Mouse (Mus musculus) heart, postnatal 0 days (tissue): Measurements from ENCODE around the gene Rhox4e. TPM values are rescaled to one million over a fixed set of nuclear protein-coding genes. Genes with fewer than 3 reads are reported as not detected.

Source experiments
- polyA plus RNA-seq: library from polyadenylated mRNA; unstranded; fragments of >200 nt; fragmentation: Nextera tagmentation; extraction: Ambion mirVana; gene quantifications from 2 replicates; pipeline ENCODE4 v1.2.1, GENCODE M21; 2015
- total RNA-seq: library from RNA; depleted of rRNA; stranded (reverse); fragments of >200 nt; gene quantifications from 2 replicates; pipeline ENCODE4 v1.2.3, GENCODE M21; 2014; ENCODE audit warnings: low replicate concordance; rRNA removed

The Rhox4e gene
- total and polyA plus RNA-seq, 2 experiments from 2014 or later: not detected

Other genes starting within 250 kb of the Rhox4e start
- gene Rhox3a2, start 177.4 kb upstream of the Rhox4e start, total RNA-seq: not detected in 2 replicates
- gene Rhox3a2, start 177.4 kb upstream of the Rhox4e start, polyA plus RNA-seq: not detected in 2 replicates
- not detected in 2 replicates for gene Rhox4a2, start 166.6 kb upstream of the Rhox4e start, total RNA-seq
- gene Rhox4a2, start 166.6 kb upstream of the Rhox4e start, polyA plus RNA-seq: 0.22 TPM in 2 replicates
- not detected in 2 replicates for gene Rhox2b, start 145.3 kb upstream of the Rhox4e start, total RNA-seq
- not detected in 2 replicates for gene Rhox2b, start 145.3 kb upstream of the Rhox4e start, polyA plus RNA-seq
- gene Rhox4b, start 124.9 kb upstream of the Rhox4e start, total RNA-seq: not detected in 2 replicates
- not detected in 2 replicates for gene Rhox4b, start 124.9 kb upstream of the Rhox4e start, polyA plus RNA-seq
- gene Rhox2c, start 103.7 kb upstream of the Rhox4e start, total RNA-seq: not detected in 2 replicates
- not detected in 2 replicates for gene Rhox2c, start 103.7 kb upstream of the Rhox4e start, polyA plus RNA-seq
- gene Rhox3c, start 98.8 kb upstream of the Rhox4e start, total RNA-seq: not detected in 2 replicates
- gene Rhox3c, start 98.8 kb upstream of the Rhox4e start, polyA plus RNA-seq: 0.11 TPM in 1 of 2 replicates, not detected in the other
- gene Rhox4c, start 77.1 kb upstream of the Rhox4e start, total RNA-seq: not detected in 2 replicates
- gene Rhox4c, start 77.1 kb upstream of the Rhox4e start, polyA plus RNA-seq: not detected in 2 replicates
- not detected in 2 replicates for gene Rhox2d, start 64.0 kb upstream of the Rhox4e start, total RNA-seq
- gene Rhox2d, start 64.0 kb upstream of the Rhox4e start, polyA plus RNA-seq: not detected in 2 replicates
- not detected in 2 replicates for gene Rhox4d, start 43.1 kb upstream of the Rhox4e start, total RNA-seq
- gene Rhox4d, start 43.1 kb upstream of the Rhox4e start, polyA plus RNA-seq: not detected in 2 replicates
- gene Rhox2e, start 27.0 kb upstream of the Rhox4e start, total RNA-seq: not detected in 2 replicates
- gene Rhox2e, start 27.0 kb upstream of the Rhox4e start, polyA plus RNA-seq: not detected in 2 replicates
- gene Rhox3e, start 15.4 kb upstream of the Rhox4e start, total RNA-seq: not detected in 2 replicates
- gene Rhox3e, start 15.4 kb upstream of the Rhox4e start, polyA plus RNA-seq: not detected in 2 replicates
- gene Rhox2f, start 14.0 kb downstream of the Rhox4e start, total RNA-seq: not detected in 2 replicates
- gene Rhox2f, start 14.0 kb downstream of the Rhox4e start, polyA plus RNA-seq: not detected in 2 replicates
- not detected in 2 replicates for gene Rhox3f, start 23.6 kb downstream of the Rhox4e start, total RNA-seq
- not detected in 2 replicates for gene Rhox3f, start 23.6 kb downstream of the Rhox4e start, polyA plus RNA-seq
- gene Rhox4f, start 50.3 kb downstream of the Rhox4e start, total RNA-seq: not detected in 2 replicates
- gene Rhox4f, start 50.3 kb downstream of the Rhox4e start, polyA plus RNA-seq: not detected in 2 replicates
- gene Rhox3g, start 71.2 kb downstream of the Rhox4e start, total RNA-seq: not detected in 2 replicates
- gene Rhox3g, start 71.2 kb downstream of the Rhox4e start, polyA plus RNA-seq: not detected in 2 replicates
- gene Rhox2g, start 86.1 kb downstream of the Rhox4e start, total RNA-seq: not detected in 2 replicates
- gene Rhox2g, start 86.1 kb downstream of the Rhox4e start, polyA plus RNA-seq: not detected in 2 replicates
- not detected in 2 replicates for gene Rhox4g, start 93.9 kb downstream of the Rhox4e start, total RNA-seq
- gene Rhox4g, start 93.9 kb downstream of the Rhox4e start, polyA plus RNA-seq: not detected in 2 replicates
- not detected in 2 replicates for gene Rhox3h, start 111.4 kb downstream of the Rhox4e start, total RNA-seq
- gene Rhox3h, start 111.4 kb downstream of the Rhox4e start, polyA plus RNA-seq: not detected in 2 replicates
- gene Rhox2h, start 115.9 kb downstream of the Rhox4e start, total RNA-seq: not detected in 2 replicates
- not detected in 2 replicates for gene Rhox2h, start 115.9 kb downstream of the Rhox4e start, polyA plus RNA-seq
- gene Rhox5, start 247.4 kb downstream of the Rhox4e start, total RNA-seq: 0.54 TPM in 1 of 2 replicates, not detected in the other
- 8.0 and 8.4 TPM in 2 replicates for gene Rhox5, start 247.4 kb downstream of the Rhox4e start, polyA plus RNA-seq